Mouse (Mus musculus): ENCODE measurements around the gene Rcan3. TPM values are rescaled to one million over a fixed set of nuclear protein-coding genes. Genes with fewer than 3 reads are reported as not detected.

Rcan3 gene
- total and polyA plus RNA-seq, 3 experiments = 6.8 to 11.3 (median 8.5) TPM

DNA sequence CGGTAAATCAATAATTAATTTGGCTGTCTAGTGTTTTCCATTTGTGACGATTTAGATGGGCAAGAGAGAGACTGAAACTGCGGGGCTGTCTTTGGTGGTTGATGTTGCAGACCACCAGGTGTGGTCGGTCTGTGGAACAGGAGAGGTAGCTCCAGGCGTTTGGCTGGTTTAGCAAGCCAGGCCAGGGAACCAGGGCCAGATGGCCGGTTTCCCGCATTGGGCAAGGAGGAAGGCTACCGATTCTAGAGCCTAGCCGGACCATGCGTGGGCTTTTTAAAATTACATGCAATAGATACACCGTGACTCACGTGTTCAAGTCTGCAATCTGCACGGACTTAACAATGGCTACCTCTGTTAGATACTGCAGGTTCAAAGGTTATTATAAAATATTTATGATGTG lies 12.7 kb downstream of the Rcan3 start:
- Histone ChIP-seq H3K4me3 (no peak overlapping the region), H3K9ac (ENCODE audit: low read depth, low read length) (no peak overlapping the region), H3K27ac (no peak overlapping the region), H3K79me2 (replicated peaks; ENCODE audit: control insufficient read depth, insufficient read depth, low read length) (no peaks in the 10 kb centered on the region), H3K27me3 (ENCODE audit: control insufficient read depth, insufficient read depth, low read length) (no peaks in the 10 kb centered on the region), H3K36me3 (ENCODE audit: control insufficient read depth, insufficient read depth, low read length) (no peaks in the 10 kb centered on the region), H3K4me1 (ENCODE audit: control insufficient read depth, insufficient read depth, low read length) (no peaks in the 10 kb centered on the region)
- no peak for DNase-seq
- 94% methylated on average over 13 of the region's 13 CpGs for WGBS
- intact Hi-C loops (cut with DNase I) = no loop called here
- TF ChIP-seq CTCF (IDR thresholded peaks at IDR 0.05) (no peak), POLR2A (IDR thresholded peaks at IDR 0.05; ENCODE audit: insufficient read depth, low read depth, low read length) (no peak), EP300 (IDR thresholded peaks at IDR 0.05; ENCODE audit: insufficient read depth, low read depth, low read length) (no peak)

DNA sequence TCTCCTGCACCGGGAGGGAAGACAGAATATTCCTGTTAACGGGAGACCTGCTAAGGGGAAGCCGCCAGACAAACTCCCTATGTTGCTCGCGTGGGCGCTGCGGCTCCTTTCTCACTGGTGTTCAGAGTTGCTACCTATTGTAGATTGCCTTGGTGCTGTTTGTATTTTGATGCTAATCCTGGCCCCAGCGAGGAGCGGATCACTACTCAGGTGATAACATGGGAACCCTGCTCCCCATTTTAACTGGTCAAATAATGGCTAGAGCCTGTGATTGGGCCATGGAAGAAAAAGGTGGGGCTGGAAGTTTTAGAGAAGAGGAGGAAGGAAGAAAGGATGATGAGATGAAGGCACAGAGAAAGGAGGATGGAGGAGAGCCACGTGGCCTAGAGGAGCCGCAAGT lies 13.2 kb downstream of the Rcan3 start:
- Histone ChIP-seq H3K36me3 (ENCODE audit: control insufficient read depth, insufficient read depth, low read length) (no peaks in the 10 kb centered on the region), H3K79me2 (replicated peaks; ENCODE audit: control insufficient read depth, insufficient read depth, low read length) (no peaks in the 10 kb centered on the region), H3K4me1 (ENCODE audit: control insufficient read depth, insufficient read depth, low read length) (no peaks in the 10 kb centered on the region), H3K4me3 (no peak overlapping the region), H3K9ac (ENCODE audit: low read depth, low read length) (no peak overlapping the region), H3K27ac (no peak overlapping the region), H3K27me3 (ENCODE audit: control insufficient read depth, insufficient read depth, low read length) (no peaks in the 10 kb centered on the region)
- intact Hi-C loops (cut with DNase I) = no loop called here
- DNase-seq = no peak
- 86% methylated on average over 11 of the region's 11 CpGs for WGBS
- TF ChIP-seq POLR2A (IDR thresholded peaks at IDR 0.05; ENCODE audit: insufficient read depth, low read depth, low read length) (no peak), EP300 (IDR thresholded peaks at IDR 0.05; ENCODE audit: insufficient read depth, low read depth, low read length) (no peak), CTCF (IDR thresholded peaks at IDR 0.05) (no peak)

DNA sequence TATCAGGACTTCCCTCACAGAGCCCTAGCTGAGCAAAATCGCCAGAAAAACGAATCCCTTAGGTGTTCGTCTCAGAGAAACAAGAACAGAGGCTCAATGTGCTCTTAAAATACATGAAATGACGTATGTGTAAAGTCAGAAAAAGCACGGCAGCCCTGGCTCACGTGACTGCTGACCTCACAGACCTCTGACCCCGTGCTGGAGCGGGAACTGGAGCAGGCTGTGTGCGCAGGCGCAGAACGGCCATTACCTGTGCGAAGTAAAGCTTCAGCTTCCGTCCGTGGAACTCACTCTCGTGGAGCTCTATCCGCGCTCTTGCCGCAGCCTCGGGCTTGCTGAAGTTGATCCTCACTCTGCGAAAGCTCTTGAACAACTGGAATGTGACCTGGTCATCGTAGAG lies 13.7 kb downstream of the Rcan3 start:
- H3K9ac ChIP-seq (ENCODE audit: low read depth, low read length) = no peak overlapping the region
- intact Hi-C loops (cut with DNase I) = no loop called here
- no peaks in the 10 kb centered on the region for H3K4me1 ChIP-seq (ENCODE audit: control insufficient read depth, insufficient read depth, low read length)
- no peak for TF ChIP-seq POLR2A (IDR thresholded peaks at IDR 0.05; ENCODE audit: insufficient read depth, low read depth, low read length)
- no peak for TF ChIP-seq EP300 (IDR thresholded peaks at IDR 0.05; ENCODE audit: insufficient read depth, low read depth, low read length)
- no peak for TF ChIP-seq CTCF (IDR thresholded peaks at IDR 0.05)
- DNase-seq = no peak
- H3K27ac ChIP-seq = no peak overlapping the region
- WGBS = 85% methylated on average over 21 of the region's 21 CpGs
- H3K79me2 ChIP-seq (replicated peaks; ENCODE audit: control insufficient read depth, insufficient read depth, low read length) = no peaks in the 10 kb centered on the region
- no peaks in the 10 kb centered on the region for H3K36me3 ChIP-seq (ENCODE audit: control insufficient read depth, insufficient read depth, low read length)
- no peak overlapping the region for H3K4me3 ChIP-seq
- no peaks in the 10 kb centered on the region for H3K27me3 ChIP-seq (ENCODE audit: control insufficient read depth, insufficient read depth, low read length)

DNA sequence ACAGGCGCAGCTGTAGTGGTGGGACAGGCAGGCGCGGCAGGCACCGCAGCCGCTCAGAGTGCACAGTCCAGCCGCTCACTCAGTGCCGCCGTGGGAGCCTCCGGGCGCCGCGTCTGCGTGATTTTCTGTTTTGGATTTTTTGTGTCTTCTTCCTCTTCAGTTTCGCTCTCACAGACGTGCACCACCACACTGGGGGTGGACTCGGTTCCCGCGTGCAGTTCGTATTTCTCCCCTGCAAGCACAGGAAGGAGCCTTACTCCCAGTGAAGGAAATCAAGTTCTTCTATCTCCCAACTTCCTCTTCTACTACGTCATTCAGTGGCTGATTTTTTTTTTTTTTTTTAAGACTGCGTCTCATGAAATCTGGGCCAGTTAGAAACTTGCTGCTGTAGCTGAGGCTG lies 17.3 kb downstream of the Rcan3 start:
- no peaks in the 10 kb centered on the region for H3K27me3 ChIP-seq (ENCODE audit: control insufficient read depth, insufficient read depth, low read length)
- no peaks in the 10 kb centered on the region for H3K79me2 ChIP-seq (replicated peaks; ENCODE audit: control insufficient read depth, insufficient read depth, low read length)
- no peak overlapping the region for H3K4me3 ChIP-seq
- no peak for TF ChIP-seq CTCF (IDR thresholded peaks at IDR 0.05)
- no peak for TF ChIP-seq POLR2A (IDR thresholded peaks at IDR 0.05; ENCODE audit: insufficient read depth, low read depth, low read length)
- no peak for TF ChIP-seq EP300 (IDR thresholded peaks at IDR 0.05; ENCODE audit: insufficient read depth, low read depth, low read length)
- intact Hi-C loops (cut with DNase I) = no loop called here
- DNase-seq = peak in 1 of 2 experiments; percentile 24
- no peak overlapping the region for H3K27ac ChIP-seq
- no peak overlapping the region for H3K9ac ChIP-seq (ENCODE audit: low read depth, low read length)
- H3K4me1 ChIP-seq (ENCODE audit: control insufficient read depth, insufficient read depth, low read length) = no peaks in the 10 kb centered on the region
- WGBS = 74% methylated on average over 21 of the region's 21 CpGs
- no peaks in the 10 kb centered on the region for H3K36me3 ChIP-seq (ENCODE audit: control insufficient read depth, insufficient read depth, low read length)

DNA sequence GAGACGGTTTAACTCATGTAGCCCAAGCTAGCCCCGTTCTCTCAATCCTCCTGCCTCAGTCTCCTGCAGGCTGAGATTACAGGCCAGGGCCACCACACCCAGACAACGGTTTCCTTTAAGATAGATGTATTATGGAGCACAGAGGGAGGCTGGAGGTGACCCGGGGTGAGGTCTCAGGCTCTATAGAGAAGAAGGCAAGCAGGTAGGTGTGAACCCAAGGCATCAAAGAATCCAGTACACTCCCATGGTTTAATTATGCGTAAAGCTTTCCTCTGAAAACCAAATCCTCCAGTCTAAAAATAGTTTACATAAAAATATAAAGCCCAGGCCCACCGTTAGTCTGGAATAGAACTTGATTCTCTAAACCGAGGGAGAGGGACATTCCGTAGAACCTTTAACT lies 20.2 kb downstream of the Rcan3 start:
- TF ChIP-seq CTCF (IDR thresholded peaks at IDR 0.05) (no peak), EP300 (IDR thresholded peaks at IDR 0.05; ENCODE audit: insufficient read depth, low read depth, low read length) (no peak), POLR2A (IDR thresholded peaks at IDR 0.05; ENCODE audit: insufficient read depth, low read depth, low read length) (no peak)
- Histone ChIP-seq H3K36me3 (ENCODE audit: control insufficient read depth, insufficient read depth, low read length) (no peaks in the 10 kb centered on the region), H3K79me2 (replicated peaks; ENCODE audit: control insufficient read depth, insufficient read depth, low read length) (no peaks in the 10 kb centered on the region), H3K27me3 (ENCODE audit: control insufficient read depth, insufficient read depth, low read length) (no peaks in the 10 kb centered on the region), H3K9ac (ENCODE audit: low read depth, low read length) (no peak overlapping the region), H3K4me3 (no peak overlapping the region), H3K27ac (no peak overlapping the region), H3K4me1 (ENCODE audit: control insufficient read depth, insufficient read depth, low read length) (no peaks in the 10 kb centered on the region)
- no peak for DNase-seq
- WGBS = 78% methylated on average over 8 of the region's 8 CpGs
- intact Hi-C loops (cut with DNase I) = no loop called here

DNA sequence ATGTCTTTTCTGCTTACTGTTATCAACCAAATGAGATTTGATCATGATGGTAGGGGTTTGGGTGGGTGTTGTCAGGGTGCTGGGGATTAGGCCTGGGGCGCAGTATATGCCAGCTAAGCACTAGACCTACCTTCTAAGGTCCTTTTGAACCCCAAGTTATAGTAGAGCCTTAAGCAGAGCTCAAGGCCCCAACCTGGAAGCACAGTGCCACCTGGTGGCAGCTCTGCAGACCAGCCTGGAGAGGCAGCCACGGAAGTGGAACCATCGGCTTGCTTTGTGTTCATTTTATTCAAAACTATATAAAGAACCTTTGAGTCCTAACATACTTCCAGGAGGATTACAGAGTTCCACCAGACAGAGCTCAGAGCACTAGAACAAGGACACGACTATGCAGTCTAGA lies 22.0 kb downstream of the Rcan3 start:
- H3K36me3 ChIP-seq (ENCODE audit: control insufficient read depth, insufficient read depth, low read length) = no peaks in the 10 kb centered on the region
- 43% methylated on average over 4 of the region's 4 CpGs for WGBS
- no peaks in the 10 kb centered on the region for H3K79me2 ChIP-seq (replicated peaks; ENCODE audit: control insufficient read depth, insufficient read depth, low read length)
- DNase-seq = peak; percentile 49 to 64
- H3K27ac ChIP-seq = no peak overlapping the region
- H3K4me1 ChIP-seq (ENCODE audit: control insufficient read depth, insufficient read depth, low read length) = no peaks in the 10 kb centered on the region
- no peak overlapping the region for H3K4me3 ChIP-seq
- intact Hi-C loops (cut with DNase I) = loop anchor here (1.0 kb wide), 2 partner anchors 29 to 53 kb away; no protein-coding TSS in a partner anchor
- H3K27me3 ChIP-seq (ENCODE audit: control insufficient read depth, insufficient read depth, low read length) = no peaks in the 10 kb centered on the region
- no peak overlapping the region for H3K9ac ChIP-seq (ENCODE audit: low read depth, low read length)
- TF ChIP-seq CTCF (IDR thresholded peaks at IDR 0.05) (peak; percentile 89), EP300 (IDR thresholded peaks at IDR 0.05; ENCODE audit: insufficient read depth, low read depth, low read length) (peak; percentile 72; the same call in 1 of the 2 replicates), POLR2A (IDR thresholded peaks at IDR 0.05; ENCODE audit: insufficient read depth, low read depth, low read length) (no peak)

Measured in heart, adult 2 months (tissue).